28 mouse cellular contexts compared by ENCODE assay signal in genomic region chr14:10797595-10797994, GRCm38 (mm10).
"Had no signal": no experiment of that assay in that cellular context is flagged by ENCODE, and none has a peak within 500 bp of the region (broad histone marks: within the 10 kb centered on the region; RNA-seq: fewer than 3 reads in every experiment).

No protein-coding gene starts in this region.

- H3K27me3 ChIP-seq: embryonic facial prominence, embryonic 12.5 days; embryonic facial prominence, embryonic 13.5 days; embryonic facial prominence, embryonic 15.5 days; forebrain, embryonic 12.5 days; forebrain, embryonic 13.5 days; forebrain, embryonic 15.5 days had no signal

- H3K27ac ChIP-seq: embryonic facial prominence, embryonic 10.5 days; embryonic facial prominence, embryonic 12.5 days; embryonic facial prominence, embryonic 13.5 days; embryonic facial prominence, embryonic 15.5 days; forebrain, embryonic 10.5 days; forebrain, embryonic 12.5 days; forebrain, embryonic 13.5 days; forebrain, embryonic 15.5 days; gastrocnemius, adult 2 months had no signal

- ATAC-seq: forebrain, embryonic 13.5 days; forebrain, embryonic 14.5 days; forebrain, embryonic 15.5 days; forebrain, embryonic 16.5 days; forebrain, postnatal 0 days had no signal

- H3K9ac ChIP-seq: embryonic facial prominence, embryonic 12.5 days; embryonic facial prominence, embryonic 13.5 days; embryonic facial prominence, embryonic 15.5 days; forebrain, embryonic 12.5 days; forebrain, embryonic 13.5 days; forebrain, embryonic 15.5 days; forebrain, postnatal 0 days had no signal

- H3K4me1 ChIP-seq: embryonic facial prominence, embryonic 10.5 days; embryonic facial prominence, embryonic 12.5 days; embryonic facial prominence, embryonic 15.5 days; forebrain, embryonic 10.5 days; forebrain, embryonic 12.5 days had no signal

- H3K4me3 ChIP-seq: embryonic facial prominence, embryonic 10.5 days; embryonic facial prominence, embryonic 12.5 days; embryonic facial prominence, embryonic 13.5 days; embryonic facial prominence, embryonic 15.5 days; erythroblast, embryonic 14.5 days; forebrain, embryonic 10.5 days; forebrain, embryonic 12.5 days; forebrain, embryonic 13.5 days; forebrain, embryonic 15.5 days; gastrocnemius, adult 2 months had no signal

- H3K4me2 ChIP-seq: embryonic facial prominence, embryonic 12.5 days; embryonic facial prominence, embryonic 13.5 days; embryonic facial prominence, embryonic 15.5 days; forebrain, embryonic 12.5 days; forebrain, embryonic 13.5 days; forebrain, embryonic 15.5 days had no signal

- H3K9me3 ChIP-seq: embryonic facial prominence, embryonic 10.5 days; embryonic facial prominence, embryonic 12.5 days; embryonic facial prominence, embryonic 13.5 days; embryonic facial prominence, embryonic 15.5 days; forebrain, embryonic 10.5 days; forebrain, embryonic 12.5 days; forebrain, embryonic 13.5 days; forebrain, embryonic 15.5 days had no signal

- H3K36me3 ChIP-seq: embryonic facial prominence, embryonic 10.5 days; embryonic facial prominence, embryonic 12.5 days; embryonic facial prominence, embryonic 13.5 days; embryonic facial prominence, embryonic 15.5 days; forebrain, embryonic 10.5 days; forebrain, embryonic 12.5 days; forebrain, embryonic 15.5 days had no signal

- DNase-seq: cerebellum, adult 18-20 months; cerebellum, adult 2 months; cerebellum, adult 9-10 months; cerebellum, adult 9-11 months; cerebellum, postnatal 10 days; cerebellum, postnatal 14 days; cerebellum, postnatal 25 days; cerebellum, postnatal 36 days; embryo, embryonic 11 days; forebrain, postnatal 0 days; gastrocnemius, adult 2 months; gastrocnemius, postnatal 10 days; gastrocnemius, postnatal 14 days; gastrocnemius, postnatal 25 days; gastrocnemius, postnatal 36 days; heart, adult 11 months; heart, adult 18-20 months had no signal
